Mouse (Mus musculus) thymus, postnatal 0 days (tissue): ENCODE measurements around the gene Gm9922. TPM values are rescaled to one million over a fixed set of nuclear protein-coding genes. Genes with fewer than 3 reads are reported as not detected.

ENCODE experiments used
- DNase-seq: peaks from one replicate; pipeline ENCODE4 v3.0.0-alpha.2; 2015; ENCODE audit warnings: low spot score
- polyA plus RNA-seq: library from polyadenylated mRNA; unstranded; fragments of >200 nt; fragmentation: Nextera tagmentation; extraction: Ambion mirVana; gene quantifications from 2 replicates; pipeline ENCODE4 v1.2.1, GENCODE M21; 2015

Gm9922 gene
- polyA plus RNA-seq, 1 experiment from 2014 or later = 1.6 TPM

- DNase-seq = no peak
These were observed 41.9 kb downstream of the Gm9922 start for GRCm38 (mm10) chr14:101687696-101688095.

Other genes with a start within 250 kb of the Gm9922 start
- gene Tbc1d4, start 120.6 kb downstream of the Gm9922 start, polyA plus RNA-seq = 14.8 and 15.0 TPM in 2 replicates
- gene Commd6, start 89.1 kb downstream of the Gm9922 start, polyA plus RNA-seq = 111 and 125 TPM in 2 replicates
- 203 and 219 TPM in 2 replicates for gene Uchl3, start 75.8 kb downstream of the Gm9922 start, polyA plus RNA-seq
- 2.6 and 3.2 TPM in 2 replicates for gene Lmo7, start 143 bp upstream of the Gm9922 start, polyA plus RNA-seq